19 mouse cellular contexts compared by ENCODE assay signal in genomic region chr6:136633154-136633553, GRCm38 (mm10).
"Had no signal": no experiment of that assay in that cellular context is flagged by ENCODE, and none has a peak within 500 bp of the region (broad histone marks: within the 10 kb centered on the region; RNA-seq: fewer than 3 reads in every experiment).

No protein-coding gene starts in this region.

- H3K4me1 ChIP-seq: intestine, embryonic 15.5 days; lung, embryonic 15.5 days; midbrain, embryonic 12.5 days; neural tube, embryonic 13.5 days had no signal

- H3K36me3 ChIP-seq: intestine, embryonic 15.5 days; kidney, embryonic 15.5 days; lung, embryonic 15.5 days; midbrain, embryonic 12.5 days; neural tube, embryonic 13.5 days had no signal

- DNase-seq: kidney, adult 11 months; kidney, adult 8-10 months; kidney, postnatal 25 days; layer of hippocampus, adult 9-11 months; lung, postnatal 10 days; lung, postnatal 4 days; retina, postnatal 1 day; right cerebral cortex, postnatal 25 days; thymus, adult 2 months; thymus, postnatal 14 days; thymus, postnatal 4 days had no signal

- H3K9me3 ChIP-seq: intestine, embryonic 15.5 days; kidney, embryonic 15.5 days; lung, embryonic 15.5 days; midbrain, embryonic 12.5 days; neural tube, embryonic 13.5 days had no signal

- H3K27me3 ChIP-seq: intestine, embryonic 15.5 days; kidney, embryonic 15.5 days; lung, embryonic 15.5 days; neural tube, embryonic 13.5 days had no signal

- ATAC-seq: intestine, embryonic 15.5 days; midbrain, embryonic 16.5 days had no signal

- H3K9ac ChIP-seq: intestine, embryonic 15.5 days; kidney, embryonic 15.5 days; lung, embryonic 15.5 days; midbrain, embryonic 12.5 days; neural tube, embryonic 13.5 days had no signal

- H3K4me3 ChIP-seq: intestine, embryonic 15.5 days; kidney, embryonic 15.5 days; layer of hippocampus, adult 2 months; lung, embryonic 15.5 days; midbrain, embryonic 12.5 days; myocyte; neural tube, embryonic 13.5 days had no signal

- H3K4me2 ChIP-seq: intestine, embryonic 15.5 days; kidney, embryonic 15.5 days; lung, embryonic 15.5 days; midbrain, embryonic 12.5 days; neural tube, embryonic 13.5 days had no signal

- H3K27ac ChIP-seq: intestine, embryonic 15.5 days; layer of hippocampus, adult 2 months; lung, embryonic 15.5 days; midbrain, embryonic 12.5 days; neural tube, embryonic 13.5 days had no signal
